Mouse (Mus musculus): ENCODE measurements around the gene Irak4.

- TF ChIP-seq POLR2A (IDR thresholded peaks at IDR 0.05; ENCODE audit: insufficient read depth, low read length), result no peak
- no peak for TF ChIP-seq EP300 (IDR thresholded peaks at IDR 0.05; ENCODE audit: insufficient read depth, low read depth, low read length)
Observed at GRCm38 (mm10) chr15:94542567-94543408, 655 bp upstream of the Irak4 start.

All from ES-Bruce4 (cell line).